ENCODE assay signal across 8 mouse cellular contexts in genomic region chrX:85048141-85049110, GRCm38 (mm10).
DNase-seq lines count a peak whose midpoint lies in the region; ATAC-seq and TF ChIP-seq lines count a peak whose summit lies in the region.

No protein-coding gene starts in this region.

- peak; percentile 91 for ATAC-seq in forebrain, embryonic 15.5 days (replicated peaks)
- peak; percentile 94 for ATAC-seq in lung, embryonic 14.5 days (ENCODE audit: insufficient read depth)

- peaks cover 34% of the 10 kb centered on the region for H3K4me1 ChIP-seq in E14TG2a.4 (replicated peaks; ENCODE audit: low read depth, low read length)
- H3K4me1 ChIP-seq in forebrain, embryonic 15.5 days, result no peaks in the 10 kb centered on the region
- no peaks in the 10 kb centered on the region for H3K4me1 ChIP-seq in lung, embryonic 14.5 days (ENCODE audit: insufficient read depth)

- no peaks in the 10 kb centered on the region for H3K9me3 ChIP-seq in E14TG2a.4 (ENCODE audit: low read length)
- no peaks in the 10 kb centered on the region for H3K9me3 ChIP-seq in forebrain, embryonic 15.5 days
- no peaks in the 10 kb centered on the region for H3K9me3 ChIP-seq in lung, embryonic 14.5 days (ENCODE audit: low read depth, low read length)

- 0 out of 2 replicates have a peak overlapping the region, but pooled peaks have one; percentile 34 for H3K27ac ChIP-seq in forebrain, embryonic 15.5 days (replicated peaks)
- peak overlapping the region; percentile 50; the same call in 1 of the 2 replicates for H3K27ac ChIP-seq in lung, embryonic 14.5 days (ENCODE audit: low read depth)

- H3K4me3 ChIP-seq in E14TG2a.4 (replicated peaks; ENCODE audit: low read length), result peak overlapping the region; percentile 85
- H3K4me3 ChIP-seq in forebrain, embryonic 15.5 days, result peak overlapping the region; percentile 57
- H3K4me3 ChIP-seq in lung, embryonic 14.5 days (ENCODE audit: low read depth, low read length), result peak overlapping the region; percentile 49

- H3K36me3 ChIP-seq in E14TG2a.4 (ENCODE audit: insufficient read depth, low read length), result no peaks in the 10 kb centered on the region
- H3K36me3 ChIP-seq in forebrain, embryonic 15.5 days, result no peaks in the 10 kb centered on the region
- no peaks in the 10 kb centered on the region for H3K36me3 ChIP-seq in lung, embryonic 14.5 days (ENCODE audit: insufficient read depth)

- peak; percentile 46 for DNase-seq in cerebellum, adult 11-12 months
- DNase-seq in heart, postnatal 25 days (ENCODE audit: low spot score), result peak; percentile 31
- peak; percentile 73 to 80 for DNase-seq in kidney, postnatal 4 days
- DNase-seq in lung, embryonic 14.5 days, result peak; percentile 63
- peak; percentile 42 for DNase-seq in ovary, adult 18-20 months (ENCODE audit: low spot score)
- peak; percentile 18 for DNase-seq in thymus, postnatal 14 days

- no peaks in the 10 kb centered on the region for H3K27me3 ChIP-seq in E14TG2a.4 (ENCODE audit: insufficient read depth, low read length)
- H3K27me3 ChIP-seq in forebrain, embryonic 15.5 days, result no peaks in the 10 kb centered on the region
- no peaks in the 10 kb centered on the region for H3K27me3 ChIP-seq in lung, embryonic 14.5 days (ENCODE audit: insufficient read depth, low read length)

- H3K4me2 ChIP-seq in forebrain, embryonic 15.5 days (replicated peaks), result peak overlapping the region; percentile 66
- H3K4me2 ChIP-seq in lung, embryonic 14.5 days, result peak overlapping the region; percentile 63

- WGBS in forebrain, embryonic 15.5 days, result 24% methylated on average over 47 of the region's 47 CpGs
- WGBS in lung, embryonic 14.5 days, result 6% methylated on average over 44 of the region's 47 CpGs

- intact Hi-C loops in heart, postnatal 25 days (cut with DNase I), result loop anchor here (10.0 kb wide), 1 partner anchor 136 kb away; no protein-coding TSS in a partner anchor

- no peak for TF ChIP-seq CTCF in E14TG2a.4 (conservative IDR thresholded peaks at IDR 0.05; ENCODE audit: low read length)
- no peak for TF ChIP-seq CTCF in lung, embryonic 14.5 days (IDR thresholded peaks at IDR 0.05; ENCODE audit: low read depth)

- peak overlapping the region; percentile 57 for H3K9ac ChIP-seq in forebrain, embryonic 15.5 days (replicated peaks)
- peak overlapping the region; percentile 52 for H3K9ac ChIP-seq in lung, embryonic 14.5 days

Comparison
In these comparisons a context has a peak if more than half of its experiments do, and no peak if none do; other contexts are left out.
1. Peak in every context shown above with its lines: DNase-seq, ATAC-seq, H3K4me3 ChIP-seq and H3K27ac ChIP-seq.
2. DNase-seq: peak in every context shown above with its lines; median percentile 76 in kidney, postnatal 4 days; 63 in lung, embryonic 14.5 days; 46 in cerebellum, adult 11-12 months; 42 in ovary, adult 18-20 months; 31 in heart, postnatal 25 days; 18 in thymus, postnatal 14 days.